Mouse (Mus musculus): Measurements from ENCODE around the gene Oog3.

The Oog3 gene

DNA sequence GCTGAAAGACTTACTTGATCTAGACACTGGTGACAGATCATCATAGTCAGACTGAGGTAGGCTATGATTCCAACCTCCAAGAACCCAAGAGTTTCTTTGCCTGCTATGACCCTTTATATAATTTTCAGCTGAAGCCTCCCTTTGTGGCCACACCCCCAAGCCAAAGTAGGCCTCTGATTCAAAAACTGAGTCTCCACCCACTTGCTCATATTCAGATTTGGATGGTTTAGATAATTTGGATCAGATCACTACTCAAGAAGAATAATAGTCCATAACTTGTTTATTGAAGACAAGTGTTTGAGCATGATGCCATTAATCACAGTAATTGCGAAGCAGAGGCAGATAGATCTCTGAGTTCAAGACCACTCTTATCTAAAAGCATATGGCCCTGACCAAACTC is at the start of gene Oog3:
TSS of gene Oog3 (minus strand) at position 101 of the 400 bp plus-strand sequence.
- in situ Hi-C loops (cut with MboI, MseI) = no loop called here

DNA sequence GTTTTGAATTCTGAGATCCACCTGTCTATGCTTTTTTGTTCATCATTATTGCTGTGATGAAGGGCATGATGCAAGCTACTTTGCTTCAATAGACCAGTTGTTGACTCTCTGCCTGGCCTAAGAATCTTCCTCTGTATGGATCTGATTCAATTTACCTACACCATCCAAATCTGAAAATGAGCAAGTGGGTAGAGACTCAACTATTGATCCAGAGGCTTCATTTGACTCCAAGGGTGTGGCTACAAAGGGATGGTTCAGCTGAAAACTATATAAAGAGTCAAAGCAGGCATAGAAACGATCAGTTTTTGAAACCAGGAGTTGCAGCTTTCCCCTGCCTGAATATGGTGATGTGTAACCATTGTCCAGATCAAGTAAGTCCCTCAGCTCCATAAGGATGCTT is 28.0 kb upstream of the Oog3 start, which contains the start of gene Oog2:
TSS of gene Oog2 (plus strand) at position 301 of the 400 bp plus-strand sequence.
- in situ Hi-C loops (cut with MboI, MseI) = no loop called here

All from T-helper 2 cell (primary cell).